Mouse (Mus musculus) kidney, embryonic 16.5 days (tissue): ENCODE measurements around the gene Trmt6. TPM values are rescaled to one million over a fixed set of nuclear protein-coding genes. Genes with fewer than 3 reads are reported as not detected.

ENCODE experiments used
- ATAC-seq: fragments of 200-750 bp; cut with Nextera tagmentation; 2 replicates; pipeline ENCODE4 v1.8.0; 2017; ENCODE audit warnings: moderate TSS enrichment; ENCODE audit not compliant: low FRiP score, low TSS enrichment
- H3K27ac ChIP-seq: fragments of 300-500 bp; sonication (generic); 2 replicates; pipeline ENCODE4 v1.5.1; 2014; ENCODE audit warnings: low read length
- H3K27me3 ChIP-seq: fragments of 300-500 bp; sonication (generic); 2 replicates; pipeline ENCODE4 v1.6.1; 2014; ENCODE audit warnings: low read length, control low read depth, mixed read lengths; ENCODE audit not compliant: insufficient read depth
- H3K36me3 ChIP-seq: fragments of 300-500 bp; sonication (generic); 2 replicates; pipeline ENCODE4 v1.6.1; 2014; ENCODE audit warnings: low read length, control low read depth, mixed read lengths; ENCODE audit not compliant: insufficient read depth
- H3K4me1 ChIP-seq: fragments of 300-500 bp; sonication (generic); 2 replicates; pipeline ENCODE4 v1.6.1; 2014; ENCODE audit warnings: low read length, control low read depth, mixed read lengths; ENCODE audit not compliant: insufficient read depth
- H3K4me2 ChIP-seq: fragments of 300-500 bp; sonication (generic); replicated peaks from 2 replicates; pipeline ENCODE4 v1.6.1; 2014; ENCODE audit warnings: low read depth, low read length
- H3K4me3 ChIP-seq: fragments of 300-500 bp; sonication (generic); 2 replicates; pipeline ENCODE4 v1.5.1; 2014; ENCODE audit warnings: mild to moderate bottlenecking, low read length
- H3K9ac ChIP-seq: fragments of 300-500 bp; sonication (generic); replicated peaks from 2 replicates; pipeline ENCODE4 v1.6.1; 2014; ENCODE audit warnings: low read length
- H3K9me3 ChIP-seq: fragments of 300-500 bp; sonication (generic); 2 replicates; pipeline ENCODE4 v1.6.1; 2016; ENCODE audit warnings: low read length, control low read depth
- WGBS: fragments of 180-500 bp; shearing (Covaris S2); extraction: QIAGEN DNeasy Blood & Tissue Kit; methylation state at CpG from one replicate; pipeline ENCODE4 v1.1.7; 2014; 5-methylcytosine and 5-hydroxymethylcytosine counted together
- polyA plus RNA-seq: library from polyadenylated mRNA; unstranded; fragments of >200 nt; fragmentation: Nextera tagmentation; extraction: Ambion mirVana; gene quantifications from 2 replicates; pipeline ENCODE4 v1.2.1, GENCODE M21; 2015

Trmt6 gene
- polyA plus RNA-seq, 1 experiment from 2014 or later, result 25.0 TPM

DNA sequence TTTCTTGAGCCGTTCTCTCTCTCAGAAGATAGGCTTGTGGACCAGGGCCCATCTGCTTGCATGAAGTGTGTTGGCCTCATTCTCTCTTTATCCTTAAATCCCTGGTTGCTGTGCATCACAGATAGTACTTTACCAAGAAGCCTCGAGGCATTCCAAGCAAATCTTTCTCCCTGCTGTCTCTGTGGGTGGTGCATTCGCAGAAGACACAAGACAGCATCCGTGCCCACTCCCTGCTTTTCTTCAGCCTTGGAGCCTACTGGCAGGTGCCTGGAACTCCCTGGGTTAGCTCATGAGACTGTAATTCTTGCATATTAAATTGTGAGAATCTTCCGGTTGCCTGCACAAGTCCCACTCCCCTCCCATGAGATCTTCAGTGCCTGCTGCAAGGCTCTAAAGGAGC is 57.9 kb downstream of the Trmt6 start:
- no peaks in the 10 kb centered on the region for H3K36me3 ChIP-seq
- no peak for ATAC-seq
- 76% methylated on average over 5 of the region's 5 CpGs for WGBS
- no peaks in the 10 kb centered on the region for H3K4me1 ChIP-seq
- H3K27me3 ChIP-seq, result no peaks in the 10 kb centered on the region
- H3K4me3 ChIP-seq, result no peak overlapping the region
- no peak overlapping the region for H3K27ac ChIP-seq
- no peak overlapping the region for H3K4me2 ChIP-seq
- no peaks in the 10 kb centered on the region for H3K9me3 ChIP-seq
- H3K9ac ChIP-seq, result no peak overlapping the region

Other genes starting within 250 kb of the Trmt6 start
- 25.6 and 30.8 TPM in 2 replicates for gene Gpcpd1, start 228.3 kb downstream of the Trmt6 start, polyA plus RNA-seq
- 13.0 and 14.5 TPM in 2 replicates for gene Shld1, start 129.1 kb downstream of the Trmt6 start, polyA plus RNA-seq
- gene Chgb, start 34.8 kb downstream of the Trmt6 start, polyA plus RNA-seq, result 4.9 and 9.7 TPM in 2 replicates
- gene Mcm8, start 86 bp upstream of the Trmt6 start, polyA plus RNA-seq, result 13.8 and 18.1 TPM in 2 replicates
- gene Crls1, start 30.6 kb upstream of the Trmt6 start, polyA plus RNA-seq, result 5.0 and 5.7 TPM in 2 replicates
- 1.0 and 1.7 TPM in 2 replicates for gene Lrrn4, start 64.8 kb upstream of the Trmt6 start, polyA plus RNA-seq
- gene Fermt1, start 129.9 kb upstream of the Trmt6 start, polyA plus RNA-seq, result 13.7 and 15.8 TPM in 2 replicates